Mouse (Mus musculus): ENCODE measurements around the gene Abcg1.

The Abcg1 gene

GRCm38 (mm10) chr17:31079078-31079840 is 21.8 kb downstream of the Abcg1 start:
- DNase-seq (ENCODE audit: low spot score) = no peak

GRCm38 (mm10) chr17:31082296-31083078 is 25.0 kb downstream of the Abcg1 start:
- no peak for DNase-seq (ENCODE audit: low spot score)

- no peak for DNase-seq (ENCODE audit: low spot score)
Measured at GRCm38 (mm10) chr17:31085519-31085918, 28.0 kb downstream of the Abcg1 start.

- DNase-seq (ENCODE audit: low spot score) = no peak
Measured at GRCm38 (mm10) chr17:31086196-31086595, 28.7 kb downstream of the Abcg1 start.

DNA sequence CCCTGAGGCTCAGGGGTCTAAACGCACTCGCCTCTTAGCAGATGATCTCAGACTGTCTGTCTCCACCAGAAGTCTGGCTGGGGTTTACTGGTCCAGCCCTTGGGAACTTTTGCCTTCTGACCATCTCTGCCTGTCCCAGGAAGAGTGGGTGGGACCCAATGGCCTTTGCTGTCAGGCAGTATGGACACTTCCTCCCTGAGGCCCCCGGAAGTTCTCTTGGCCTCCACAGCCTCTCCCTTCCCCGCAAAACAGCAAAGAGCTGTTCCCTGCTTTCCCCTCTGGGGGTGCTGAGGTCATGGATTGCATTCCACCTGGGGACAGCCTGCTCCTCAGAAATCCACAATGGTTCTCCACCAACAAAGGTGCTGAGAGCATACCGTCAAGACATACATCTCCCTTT is 31.2 kb downstream of the Abcg1 start:
- DNase-seq (ENCODE audit: low spot score) = no peak

GRCm38 (mm10) chr17:31089848-31090247 is 32.4 kb downstream of the Abcg1 start:
- DNase-seq (ENCODE audit: low spot score) = no peak

DNA sequence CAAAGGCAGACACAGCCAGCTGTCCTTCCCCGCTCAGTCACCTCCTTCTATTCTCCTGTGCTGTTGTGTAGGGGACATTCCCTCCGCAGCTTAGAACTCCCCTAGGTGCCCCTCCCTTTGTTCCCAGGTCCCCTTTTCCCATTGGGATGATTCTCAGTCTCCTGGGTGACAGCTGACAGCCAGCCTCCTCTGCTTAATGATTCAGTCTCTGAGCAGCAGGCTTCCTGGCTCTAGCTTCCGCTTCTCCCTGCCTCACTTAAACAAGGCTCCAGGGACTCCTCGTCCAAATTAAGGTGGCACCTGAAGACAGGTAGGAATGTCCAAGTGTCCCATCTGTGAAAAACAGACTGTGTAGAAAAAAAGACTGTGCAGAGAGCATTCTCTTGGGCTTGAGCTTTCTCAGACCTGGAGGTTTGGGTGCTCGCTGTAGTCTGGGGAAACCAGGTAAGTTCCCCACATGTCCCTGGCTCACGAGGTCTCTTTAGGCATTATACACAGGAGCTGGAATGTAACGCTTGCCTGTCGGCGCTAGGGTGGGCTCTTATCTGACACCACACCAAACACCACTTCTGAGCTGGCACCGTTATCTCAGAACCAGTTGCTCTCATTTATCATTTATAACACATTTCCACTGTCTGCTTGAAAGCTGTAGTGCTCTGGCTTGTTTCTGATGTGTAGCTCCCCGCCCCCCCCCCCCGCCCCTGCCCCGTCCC is 33.7 kb downstream of the Abcg1 start:
- DNase-seq (ENCODE audit: low spot score) = no peak

GRCm38 (mm10) chr17:31094781-31095180 is 37.3 kb downstream of the Abcg1 start:
- DNase-seq (ENCODE audit: low spot score) = no peak

DNA sequence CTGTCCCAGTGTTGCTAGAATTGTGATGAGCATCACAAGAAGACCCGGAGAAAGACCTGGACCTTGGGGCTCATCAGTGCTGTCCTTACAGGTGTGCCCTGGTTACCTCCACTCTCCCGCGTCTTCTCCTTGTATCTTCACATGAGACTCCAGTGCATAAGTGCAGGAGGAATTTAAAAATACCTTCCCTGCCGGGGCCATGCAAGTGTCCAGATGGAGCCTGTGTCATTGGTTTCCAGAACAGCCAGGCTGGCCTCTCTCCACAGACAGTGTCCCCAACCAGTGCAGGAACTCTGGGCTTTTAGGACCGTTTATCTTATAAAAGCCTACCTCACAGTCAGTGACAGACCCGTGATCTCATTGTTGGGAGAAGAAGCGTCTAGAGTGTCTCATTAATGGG is 38.1 kb downstream of the Abcg1 start:
- no peak for DNase-seq (ENCODE audit: low spot score)

DNA sequence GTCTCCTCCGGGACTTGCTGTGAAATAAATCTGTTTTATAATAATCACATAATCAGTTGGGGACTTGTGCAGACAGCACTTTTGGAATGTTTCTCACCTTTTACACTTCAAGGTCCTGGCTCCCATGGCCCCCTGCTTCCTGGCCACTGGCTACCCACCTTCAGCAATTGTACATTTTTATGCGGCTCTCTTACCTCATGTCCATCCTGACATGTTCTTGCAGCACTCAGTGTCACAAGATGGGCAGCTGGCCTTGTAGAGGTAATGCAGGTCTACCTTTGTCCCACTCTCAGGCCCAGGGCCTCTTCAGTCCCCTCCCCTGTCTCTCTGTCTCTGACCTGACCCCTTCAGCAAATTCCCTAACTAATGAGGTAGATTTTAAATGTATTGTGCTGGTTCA is 39.4 kb downstream of the Abcg1 start:
- DNase-seq (ENCODE audit: low spot score) = no peak

DNA sequence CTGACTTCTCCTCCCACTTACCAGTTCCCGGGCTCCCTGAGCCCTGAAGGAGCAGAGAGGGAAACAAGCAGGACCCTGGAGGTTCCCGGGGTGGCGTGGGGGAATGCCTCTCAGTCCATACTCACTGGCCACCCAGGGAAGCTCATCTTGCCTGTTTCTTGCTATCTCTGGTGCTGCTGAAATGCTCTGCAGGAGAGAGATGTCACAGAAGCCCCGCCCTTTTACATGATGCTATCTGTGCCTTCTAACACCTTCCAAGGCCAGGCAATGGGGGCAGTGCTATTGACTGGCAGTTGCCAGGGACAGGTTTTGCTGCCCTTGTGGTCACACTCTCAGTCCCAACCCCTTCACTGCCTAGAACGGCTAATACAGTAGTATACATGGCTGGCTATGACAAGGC is 41.3 kb downstream of the Abcg1 start:
- DNase-seq (ENCODE audit: low spot score) = no peak

DNA sequence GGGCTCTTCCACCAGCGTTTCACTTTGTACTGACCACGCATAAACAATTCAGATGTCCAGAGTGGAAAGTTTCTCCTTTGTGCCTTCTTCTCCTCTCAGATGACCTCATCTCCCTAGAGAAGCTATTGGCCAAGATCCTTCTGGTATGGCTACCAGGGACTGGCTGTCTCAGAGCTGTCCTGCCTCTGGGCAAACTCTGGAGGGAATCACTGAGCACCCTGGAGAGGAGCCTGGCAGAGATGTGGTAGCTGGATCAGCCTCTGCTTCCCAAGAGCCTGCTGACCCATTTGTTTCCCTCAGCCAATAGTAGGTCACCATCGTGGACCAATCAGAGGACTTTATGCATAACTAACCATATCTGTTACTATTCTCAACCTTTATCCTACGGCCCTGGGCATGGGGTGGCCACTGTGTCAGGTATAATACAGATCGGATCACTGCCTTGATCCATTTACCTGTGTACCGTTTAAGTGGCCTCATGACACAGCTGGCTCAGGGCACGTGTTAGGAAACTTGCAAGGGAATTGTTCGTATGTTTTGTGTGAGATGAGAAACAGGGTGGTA is 45.6 kb downstream of the Abcg1 start:
- no peak for DNase-seq (ENCODE audit: low spot score)

GRCm38 (mm10) chr17:31103823-31104222 is 46.3 kb downstream of the Abcg1 start:
- DNase-seq (ENCODE audit: low spot score) = no peak

- no peak for DNase-seq (ENCODE audit: low spot score)
Measured at GRCm38 (mm10) chr17:31108388-31108787, 50.9 kb downstream of the Abcg1 start.

DNA sequence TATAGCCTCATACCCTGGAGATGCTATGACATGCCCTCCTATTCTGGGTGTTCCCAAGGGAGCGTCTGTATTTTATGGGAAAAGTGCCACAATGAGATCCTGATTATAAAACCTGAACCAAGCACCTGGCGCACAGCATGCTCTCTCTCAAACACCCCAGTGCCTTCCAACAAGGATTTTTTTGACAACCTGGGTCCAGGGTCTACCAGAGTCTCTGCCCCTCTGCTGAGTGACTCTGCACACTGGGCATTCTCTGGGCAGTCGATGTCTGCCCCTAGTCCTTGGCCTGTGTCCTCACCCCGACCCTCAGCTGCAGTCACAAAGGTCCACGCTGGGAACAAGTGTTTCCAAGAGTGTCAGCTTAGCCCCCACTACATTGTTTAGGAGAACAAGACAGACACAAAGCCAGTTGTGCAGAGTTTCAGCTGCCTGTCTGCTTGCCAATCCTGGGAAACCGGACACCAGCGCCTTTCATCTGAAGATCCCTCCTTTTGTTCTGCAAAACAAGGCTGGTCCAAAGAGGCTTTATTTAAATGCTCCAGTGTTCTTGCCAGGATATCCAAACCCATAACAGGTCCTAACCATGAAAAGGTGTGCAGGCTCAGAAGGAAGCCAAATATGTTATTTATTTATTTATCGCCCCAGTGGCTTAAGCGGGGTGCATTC is 55.8 kb downstream of the Abcg1 start:
- DNase-seq (ENCODE audit: low spot score) = no peak

DNA sequence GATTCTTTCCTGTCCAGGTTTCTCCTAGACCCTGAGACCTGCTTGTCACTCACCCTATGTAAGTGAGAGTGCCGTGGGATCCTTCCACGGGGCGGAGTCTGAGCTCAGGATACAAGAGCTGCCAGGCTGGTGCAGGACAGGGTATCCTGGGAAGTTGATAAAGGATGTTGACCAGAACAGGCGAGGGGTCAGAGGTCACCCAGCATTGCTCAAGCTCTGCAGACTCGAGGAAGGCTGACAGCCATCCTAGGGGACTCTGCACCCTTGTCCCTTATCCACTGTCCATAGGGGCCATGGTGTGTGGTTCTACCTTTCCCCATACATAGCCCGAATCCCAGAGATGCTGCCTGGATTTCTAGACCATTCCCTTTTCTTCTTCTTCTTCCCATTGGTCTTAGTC is 58.6 kb downstream of the Abcg1 start:
- DNase-seq (ENCODE audit: low spot score) = no peak

DNA sequence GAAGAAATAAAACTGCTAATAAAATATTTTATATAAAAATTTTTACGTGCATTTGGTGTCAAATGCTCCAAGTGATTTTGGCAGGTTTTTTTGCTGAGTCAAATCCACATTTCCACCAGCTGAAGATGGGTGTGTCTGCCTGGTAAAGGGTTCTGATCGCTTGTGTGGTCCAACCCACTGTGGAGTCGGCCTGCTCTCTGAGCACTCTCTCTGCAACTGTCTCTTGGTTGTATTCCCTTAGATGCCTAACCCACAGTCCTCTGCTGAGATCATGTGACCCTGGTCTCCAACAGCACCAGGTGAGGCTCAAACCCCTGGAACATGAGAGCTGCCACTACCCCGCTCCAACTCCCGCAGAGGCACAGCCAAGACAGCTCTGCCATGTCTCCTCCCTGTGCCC is 60.5 kb downstream of the Abcg1 start:
- no peak for DNase-seq (ENCODE audit: low spot score)

GRCm38 (mm10) chr17:31119429-31119828 is 62.0 kb downstream of the Abcg1 start:
- peak; percentile 89 for DNase-seq (ENCODE audit: low spot score)

DNA sequence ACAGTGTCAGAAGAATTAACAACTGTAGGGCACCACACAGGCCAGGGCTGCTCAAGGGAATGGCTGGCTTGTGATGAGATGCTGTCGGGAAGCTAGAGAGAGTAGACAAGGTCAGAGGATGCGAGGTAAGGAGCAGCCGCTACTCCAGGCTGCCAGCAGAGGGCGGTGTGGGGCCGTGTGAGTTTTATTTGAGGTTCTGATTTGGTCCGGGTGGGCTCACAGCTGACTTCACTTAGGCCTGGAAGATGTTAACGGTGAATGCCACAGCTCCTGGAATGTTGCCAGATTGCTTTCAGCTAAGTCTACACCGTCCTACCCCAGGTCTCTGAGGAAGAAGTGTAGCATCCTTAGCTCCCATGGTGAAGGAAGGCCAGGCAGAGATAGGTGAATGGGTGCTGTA is 64.5 kb downstream of the Abcg1 start:
- peak; percentile 68 for DNase-seq (ENCODE audit: low spot score)

DNA sequence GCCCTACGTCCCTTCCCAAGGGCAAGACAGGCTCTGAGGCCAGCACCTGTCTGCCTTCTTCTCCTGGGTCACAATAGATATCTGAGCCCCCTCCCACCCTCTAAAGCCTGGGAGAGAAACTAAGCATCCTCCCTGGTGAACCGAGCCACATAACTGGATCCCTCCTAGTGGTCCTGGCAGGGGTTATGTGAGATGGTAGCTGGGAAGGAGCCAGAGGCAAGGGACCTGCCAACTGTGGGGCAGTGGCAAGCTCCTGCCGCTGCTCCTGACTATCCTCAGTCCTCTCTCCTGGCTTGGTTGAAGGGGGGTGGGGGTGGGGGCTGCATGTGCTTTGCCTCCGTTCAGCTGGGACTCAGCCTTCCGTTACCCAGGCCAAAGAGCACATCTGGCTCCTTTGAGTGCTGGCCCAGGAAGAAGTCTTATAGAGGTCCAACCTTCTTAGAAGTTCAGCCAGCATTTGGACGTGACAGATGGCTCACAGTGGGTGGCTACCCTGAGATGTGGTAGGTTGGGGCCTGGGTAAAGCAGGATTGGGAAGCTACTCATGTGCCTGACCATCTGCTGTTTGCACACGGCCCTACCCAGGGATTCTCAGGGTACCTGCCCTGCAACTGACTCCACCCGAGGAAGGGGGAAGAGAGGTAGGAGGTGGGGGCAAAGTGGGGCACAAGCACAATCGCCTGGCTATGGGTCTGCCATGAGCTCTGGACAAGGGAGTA is 68.2 kb downstream of the Abcg1 start:
- DNase-seq (ENCODE audit: low spot score) = peak; percentile 68

- DNase-seq (ENCODE audit: low spot score) = no peak
Measured at GRCm38 (mm10) chr17:31128708-31129318, 71.3 kb downstream of the Abcg1 start.

Measured in retina, embryonic 14.5 days (tissue).